Comparison of ENCODE assay signal across 14 mouse cellular contexts in genomic region chr4:32335659-32336058, GRCm38 (mm10).
DNase-seq lines count a peak whose midpoint lies in the region; ATAC-seq and TF ChIP-seq lines count a peak whose summit lies in the region.
"Had no signal": no experiment of that assay in that cellular context is flagged by ENCODE, and none has a peak within 500 bp of the region (broad histone marks: within the 10 kb centered on the region; RNA-seq: fewer than 3 reads in every experiment).

No protein-coding gene starts in this region.

- H3K27ac ChIP-seq in heart, embryonic 11.5 days (ENCODE audit: low read depth, low read length): peak overlapping the region; percentile 81
- H3K27ac ChIP-seq in heart, postnatal 0 days (ENCODE audit: low read depth): peak overlapping the region; percentile 74; the same call in 1 of the 2 replicates
- peak overlapping the region; percentile 88 for H3K27ac ChIP-seq in spleen, adult 2 months (ENCODE audit: insufficient read depth, low read length)
- no peak overlapping the region for H3K27ac ChIP-seq in forebrain, embryonic 12.5 days
- H3K27ac ChIP-seq: embryonic facial prominence, embryonic 15.5 days had no signal

- H3K27me3 ChIP-seq in heart, embryonic 11.5 days (ENCODE audit: control insufficient read depth, insufficient read depth, low read length): no peaks in the 10 kb centered on the region
- no peaks in the 10 kb centered on the region for H3K27me3 ChIP-seq in heart, postnatal 0 days (ENCODE audit: control insufficient read depth, insufficient read depth, low read length)
- H3K27me3 ChIP-seq in spleen, adult 2 months (ENCODE audit: control insufficient read depth, insufficient read depth, low read length): no peaks in the 10 kb centered on the region
- H3K27me3 ChIP-seq in forebrain, embryonic 12.5 days: no peaks in the 10 kb centered on the region
- H3K27me3 ChIP-seq: embryonic facial prominence, embryonic 15.5 days had no signal

- no peak for ATAC-seq in heart, embryonic 11.5 days (replicated peaks; ENCODE audit: insufficient number of reproducible peaks, low FRiP score, low TSS enrichment)
- no peak for ATAC-seq in heart, postnatal 0 days (ENCODE audit: insufficient read depth, low read depth)
- no peak for ATAC-seq in forebrain, embryonic 12.5 days (ENCODE audit: low FRiP score)
- ATAC-seq: intestine, embryonic 16.5 days; midbrain, embryonic 16.5 days had no signal

- no peaks in the 10 kb centered on the region for H3K9me3 ChIP-seq in heart, embryonic 11.5 days (replicated peaks; ENCODE audit: control insufficient read depth, low read length)
- H3K9me3 ChIP-seq in heart, postnatal 0 days (replicated peaks; ENCODE audit: control insufficient read depth, low read length): no peaks in the 10 kb centered on the region
- H3K9me3 ChIP-seq in forebrain, embryonic 12.5 days: no peaks in the 10 kb centered on the region
- H3K9me3 ChIP-seq: embryonic facial prominence, embryonic 15.5 days had no signal

- no peaks in the 10 kb centered on the region for H3K36me3 ChIP-seq in heart, embryonic 11.5 days (ENCODE audit: control insufficient read depth, insufficient read depth, low read length)
- H3K36me3 ChIP-seq in heart, postnatal 0 days (replicated peaks; ENCODE audit: control insufficient read depth, insufficient read depth, low read length): no peaks in the 10 kb centered on the region
- H3K36me3 ChIP-seq in spleen, adult 2 months (ENCODE audit: control insufficient read depth, insufficient read depth, low read length): peaks cover 2% of the 10 kb centered on the region; the same call in 1 of the 2 replicates
- H3K36me3 ChIP-seq in forebrain, embryonic 12.5 days (replicated peaks): 0 out of 2 replicates have a peak, but pooled peaks cover 3% of the 10 kb centered on the region
- H3K36me3 ChIP-seq: embryonic facial prominence, embryonic 15.5 days had no signal

- H3K4me2 ChIP-seq in heart, embryonic 11.5 days: peak overlapping the region; percentile 45; the same call in 1 of the 2 replicates
- H3K4me2 ChIP-seq in heart, postnatal 0 days (ENCODE audit: low read depth, low read length): no peak overlapping the region; the same call in 1 of the 2 replicates
- no peak overlapping the region for H3K4me2 ChIP-seq in forebrain, embryonic 12.5 days
- H3K4me2 ChIP-seq: embryonic facial prominence, embryonic 15.5 days had no signal

- no peak overlapping the region for H3K9ac ChIP-seq in heart, embryonic 11.5 days (ENCODE audit: low read depth, low read length)
- 0 out of 2 replicates have a peak overlapping the region, but pooled peaks have one; percentile 33 for H3K9ac ChIP-seq in heart, postnatal 0 days (replicated peaks; ENCODE audit: low read depth, low read length)
- H3K9ac ChIP-seq in forebrain, embryonic 12.5 days: no peak overlapping the region
- H3K9ac ChIP-seq: embryonic facial prominence, embryonic 15.5 days had no signal

- TF ChIP-seq POLR2A in spleen, adult 2 months (IDR thresholded peaks at IDR 0.05; ENCODE audit: low read depth, low read length): no peak

- peaks cover 46% of the 10 kb centered on the region for H3K4me1 ChIP-seq in heart, embryonic 11.5 days (ENCODE audit: control insufficient read depth, insufficient read depth, low read length)
- peaks cover 39% of the 10 kb centered on the region for H3K4me1 ChIP-seq in heart, postnatal 0 days (ENCODE audit: control insufficient read depth, insufficient read depth)
- H3K4me1 ChIP-seq in spleen, adult 2 months (ENCODE audit: control insufficient read depth, insufficient read depth, insufficient read length): peaks cover 17% of the 10 kb centered on the region
- H3K4me1 ChIP-seq in forebrain, embryonic 12.5 days: peaks cover 13% of the 10 kb centered on the region
- H3K4me1 ChIP-seq: embryonic facial prominence, embryonic 15.5 days had no signal

- H3K4me3 ChIP-seq in heart, embryonic 11.5 days (ENCODE audit: low read depth, low read length): no peak overlapping the region
- H3K4me3 ChIP-seq in heart, postnatal 0 days (ENCODE audit: low read depth, low read length): no peak overlapping the region
- H3K4me3 ChIP-seq in spleen, adult 2 months (ENCODE audit: extremely low read depth, insufficient read depth, insufficient read length): no peak overlapping the region
- no peak overlapping the region for H3K4me3 ChIP-seq in forebrain, embryonic 12.5 days (replicated peaks)
- H3K4me3 ChIP-seq: embryonic facial prominence, embryonic 15.5 days had no signal

- 68% methylated on average over 12 of the region's 12 CpGs for WGBS in heart, embryonic 11.5 days (ENCODE audit: insufficient replicate concordance)
- WGBS in heart, postnatal 0 days: 58% methylated on average over 12 of the region's 12 CpGs
- 38% methylated on average over 12 of the region's 12 CpGs for WGBS in spleen, adult 2 months
- 88% methylated on average over 12 of the region's 12 CpGs for WGBS in forebrain, embryonic 12.5 days

- TF ChIP-seq CTCF in heart, postnatal 0 days (IDR thresholded peaks at IDR 0.05; ENCODE audit: low read depth): no peak
- no peak for TF ChIP-seq CTCF in spleen, adult 2 months (IDR thresholded peaks at IDR 0.05; ENCODE audit: extremely low read depth, insufficient read depth, insufficient read length, insufficient replicate concordance)

- DNase-seq in heart, adult 18-20 months: no peak
- peak; percentile 47 for DNase-seq in lung, postnatal 25 days (ENCODE audit: low spot score)
- no peak for DNase-seq in lung, postnatal 10 days
- DNase-seq in heart, postnatal 0 days (ENCODE audit: low spot score): no peak
- peak in 1 of 2 experiments; percentile 49 for DNase-seq in spleen, adult 2 months (ENCODE audit: low read depth in 1 of 2, low spot score in 2 of 2)
- no peak for DNase-seq in adipocyte (ENCODE audit: low spot score)
- DNase-seq: adrenal gland, postnatal 25 days; layer of hippocampus, adult 9-11 months; left cerebral cortex, postnatal 4 days had no signal

- no peak for TF ChIP-seq EP300 in heart, postnatal 0 days (IDR thresholded peaks at IDR 0.05; ENCODE audit: low read depth)
